Mouse (Mus musculus) cerebellum, adult 2 months (tissue): ENCODE data around the gene Ostf1.

Experiments
- CTCF ChIP-seq: fragments of 200-500 bp; IDR thresholded peaks from 2 replicates; pipeline ENCODE4 v1.5.1; 2011; ENCODE audit warnings: low read depth, mild to moderate bottlenecking, control low read depth, low read length, moderate library complexity, borderline replicate concordance; ENCODE audit not compliant: insufficient read depth
- POLR2A ChIP-seq: fragments of 200-500 bp; IDR thresholded peaks from 2 replicates; pipeline ENCODE4 v1.6.1; 2011; ENCODE audit warnings: low read length, control low read depth, borderline replicate concordance; ENCODE audit not compliant: insufficient read depth

GRCm38 (mm10) chr19:18617504-18617903 is 14.1 kb downstream of the Ostf1 start:
- TF ChIP-seq CTCF (no peak), POLR2A (no peak)
